Mouse (Mus musculus) embryonic facial prominence, embryonic 12.5 days (tissue): ENCODE results near the gene Chst4. TPM values are rescaled to one million over a fixed set of nuclear protein-coding genes. Genes with fewer than 3 reads are reported as not detected.
A peak's percentile ranks its signal among the peaks of the same experiment; 100 is the strongest.

Experiments
- ATAC-seq: fragments of 200-750 bp; cut with Nextera tagmentation; 2 replicates; pipeline ENCODE4 v1.8.0; 2017; ENCODE audit not compliant: insufficient number of reproducible peaks, insufficient read depth, low FRiP score, low TSS enrichment
- H3K27ac ChIP-seq: fragments of 300-500 bp; sonication (generic); 2 replicates; pipeline ENCODE4 v1.5.1; 2016; ENCODE audit warnings: mild to moderate bottlenecking
- H3K27me3 ChIP-seq: fragments of 300-500 bp; sonication (generic); 2 replicates; pipeline ENCODE4 v1.6.1; 2016; ENCODE audit warnings: mild to moderate bottlenecking, moderate library complexity
- H3K36me3 ChIP-seq: fragments of 300-500 bp; sonication (generic); 2 replicates; pipeline ENCODE4 v1.6.1; 2016; ENCODE audit warnings: mild to moderate bottlenecking
- H3K4me1 ChIP-seq: fragments of 300-500 bp; sonication (generic); 2 replicates; pipeline ENCODE4 v1.6.1; 2016
- H3K4me2 ChIP-seq: fragments of 300-500 bp; sonication (generic); replicated peaks from 2 replicates; pipeline ENCODE4 v1.6.1; 2016; ENCODE audit warnings: mild to moderate bottlenecking, moderate library complexity
- H3K4me3 ChIP-seq: fragments of 300-500 bp; sonication (generic); 2 replicates; pipeline ENCODE4 v1.5.1; 2016; ENCODE audit warnings: mild to moderate bottlenecking
- H3K9ac ChIP-seq: fragments of 300-500 bp; sonication (generic); 2 replicates; pipeline ENCODE4 v1.6.1; 2016; ENCODE audit warnings: mild to moderate bottlenecking, moderate library complexity
- H3K9me3 ChIP-seq: fragments of 300-500 bp; sonication (generic); 2 replicates; pipeline ENCODE4 v1.6.1; 2016; ENCODE audit warnings: mild to moderate bottlenecking, moderate library complexity
- WGBS: fragments of 180-500 bp; shearing (Covaris S2); methylation state at CpG from one replicate; pipeline ENCODE4 v1.1.7; 2016; 5-methylcytosine and 5-hydroxymethylcytosine counted together
- polyA plus RNA-seq: library from polyadenylated mRNA; unstranded; fragments of >200 nt; fragmentation: Nextera tagmentation; extraction: Ambion mirVana; gene quantifications from 2 replicates; pipeline ENCODE4 v1.2.1, GENCODE M21; 2016

Gene Chst4
- not detected in 2 replicates for polyA plus RNA-seq

DNA sequence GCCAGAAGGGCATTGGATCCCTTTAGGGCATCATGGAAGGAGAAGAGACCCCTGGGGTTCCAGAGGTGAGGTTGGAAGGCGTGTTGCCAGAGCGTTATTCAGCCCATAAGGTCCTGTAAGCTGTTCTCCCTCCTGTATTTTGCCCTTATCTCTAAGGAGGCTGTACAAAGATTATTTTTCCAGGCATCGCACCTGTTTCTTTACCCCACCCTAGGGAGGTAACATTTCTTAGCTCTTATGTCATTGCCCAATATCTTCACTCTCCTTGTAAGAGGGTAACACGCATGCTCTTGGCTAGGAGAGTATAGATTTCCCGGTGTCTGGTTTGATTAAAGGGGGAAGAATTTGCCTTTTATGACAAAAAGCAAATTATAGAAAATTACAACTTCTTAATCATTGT, at the start of gene Chst4:
Gene Chst4 (minus strand): TSS at position 82 of the 400 bp plus-strand sequence.
- H3K4me2 ChIP-seq, result no peak within 1 kb of the TSS
- 0 out of 2 replicates have a peak, but pooled peaks cover 6% of the 10 kb centered on the region for H3K27me3 ChIP-seq
- no peak within 1 kb of the TSS for H3K9ac ChIP-seq
- ATAC-seq, result no peak
- WGBS, result 77% methylated on average over 5 of the region's 5 CpGs
- no peaks in the 10 kb centered on the region for H3K36me3 ChIP-seq
- no peaks in the 10 kb centered on the region for H3K4me1 ChIP-seq
- no peaks in the 10 kb centered on the region for H3K9me3 ChIP-seq
- no peak within 1 kb of the TSS for H3K27ac ChIP-seq
- no peak within 1 kb of the TSS for H3K4me3 ChIP-seq

GRCm38 (mm10) chr8:110082416-110083105, 43.0 kb upstream of the Chst4 start:
- Histone ChIP-seq H3K27me3 (no peaks in the 10 kb centered on the region), H3K4me2 (no peak overlapping the region), H3K36me3 (peaks cover 33% of the 10 kb centered on the region), H3K4me3 (no peak overlapping the region), H3K4me1 (peaks cover 6% of the 10 kb centered on the region; the same call in 1 of the 2 replicates), H3K9me3 (no peaks in the 10 kb centered on the region), H3K9ac (no peak overlapping the region), H3K27ac (no peak overlapping the region)
- WGBS, result 74% methylated on average over 11 of the region's 11 CpGs
- ATAC-seq, result no peak

- H3K4me3 ChIP-seq, result peak within 1 kb of the TSS; percentile 78
- H3K9ac ChIP-seq, result peak within 1 kb of the TSS; percentile 67
- ATAC-seq, result peak; percentile 92
- H3K27ac ChIP-seq, result no peak within 1 kb of the TSS
- peaks cover 7% of the 10 kb centered on the region; the same call in 1 of the 2 replicates for H3K36me3 ChIP-seq
- 6% methylated on average over 54 of the region's 54 CpGs for WGBS
- no peaks in the 10 kb centered on the region for H3K9me3 ChIP-seq
- H3K4me2 ChIP-seq, result peak within 1 kb of the TSS; percentile 85
- peaks cover 6% of the 10 kb centered on the region; the same call in 1 of the 2 replicates for H3K4me1 ChIP-seq
- H3K27me3 ChIP-seq, result no peaks in the 10 kb centered on the region
Observed at GRCm38 (mm10) chr8:110079282-110080221, 40.0 kb upstream of the Chst4 start, which contains the start of gene Zfp612. Zfp612 (plus strand) TSS chr8:110079746.

DNA sequence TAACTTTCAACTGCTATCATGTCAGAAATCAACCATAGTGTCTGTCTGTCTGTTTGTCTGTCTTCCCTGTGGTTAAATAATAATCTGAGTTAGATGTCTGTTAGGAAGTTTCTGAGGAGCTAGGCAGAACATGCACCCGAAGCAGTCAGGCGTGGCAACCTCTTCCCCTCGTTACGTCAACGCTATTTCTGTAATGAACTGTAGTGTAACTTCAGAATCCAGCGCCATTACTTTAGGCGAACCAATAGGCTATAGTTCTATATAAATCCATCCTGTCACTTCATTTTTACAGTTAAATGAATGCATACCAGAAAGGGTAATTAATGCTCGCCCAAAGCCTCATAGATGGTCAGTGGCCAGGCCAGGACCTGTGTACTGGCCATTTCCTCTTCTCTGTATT, 35.0 kb upstream of the Chst4 start:
- WGBS, result 77% methylated on average over 8 of the region's 8 CpGs

DNA sequence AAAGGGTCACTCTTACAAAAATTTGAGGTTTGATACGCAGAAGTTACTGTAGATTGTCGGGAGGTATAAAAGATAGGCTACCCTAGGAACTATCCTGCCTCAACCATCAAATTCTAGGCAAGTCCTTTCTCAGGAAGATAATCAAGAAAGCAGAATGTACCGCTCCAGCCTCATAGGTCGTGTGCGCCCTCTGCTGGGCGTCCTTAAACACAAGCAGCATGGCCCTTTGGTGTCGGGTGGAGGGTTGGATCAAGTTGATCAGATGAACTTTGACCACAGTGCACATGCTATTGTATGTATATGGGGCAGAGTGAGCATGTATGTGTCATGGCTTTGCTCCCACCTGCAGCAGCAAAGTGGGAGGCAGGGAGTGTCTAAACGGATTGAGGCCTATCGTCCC, 32.1 kb upstream of the Chst4 start:
- no peaks in the 10 kb centered on the region for H3K27me3 ChIP-seq
- H3K36me3 ChIP-seq, result no peaks in the 10 kb centered on the region
- H3K9ac ChIP-seq, result no peak overlapping the region
- H3K4me2 ChIP-seq, result no peak overlapping the region
- whole genome bisulfite sequencing, result 20% methylated on average over 9 of the region's 9 CpGs
- H3K4me3 ChIP-seq, result no peak overlapping the region
- no peak for ATAC-seq
- H3K27ac ChIP-seq, result no peak overlapping the region
- H3K4me1 ChIP-seq, result no peaks in the 10 kb centered on the region
- no peaks in the 10 kb centered on the region for H3K9me3 ChIP-seq

More for the DNA sequence above, 35.0 kb upstream of the Chst4 start:
- Histone ChIP-seq H3K27me3 (no peaks in the 10 kb centered on the region), H3K9me3 (no peaks in the 10 kb centered on the region), H3K4me3 (no peak overlapping the region), H3K4me2 (no peak overlapping the region), H3K4me1 (no peaks in the 10 kb centered on the region), H3K27ac (no peak overlapping the region), H3K9ac (no peak overlapping the region), H3K36me3 (no peaks in the 10 kb centered on the region)
- ATAC-seq, result no peak

- H3K4me3 ChIP-seq, result no peak overlapping the region
- no peak for ATAC-seq
- H3K4me2 ChIP-seq, result no peak overlapping the region
- H3K9me3 ChIP-seq, result no peaks in the 10 kb centered on the region
- no peaks in the 10 kb centered on the region for H3K27me3 ChIP-seq
- H3K4me1 ChIP-seq, result no peaks in the 10 kb centered on the region
- 83% methylated on average over 4 of the region's 4 CpGs for WGBS
- no peak overlapping the region for H3K9ac ChIP-seq
- no peaks in the 10 kb centered on the region for H3K36me3 ChIP-seq
- H3K27ac ChIP-seq, result no peak overlapping the region
Observed at GRCm38 (mm10) chr8:110069706-110070105, 30.2 kb upstream of the Chst4 start.

DNA sequence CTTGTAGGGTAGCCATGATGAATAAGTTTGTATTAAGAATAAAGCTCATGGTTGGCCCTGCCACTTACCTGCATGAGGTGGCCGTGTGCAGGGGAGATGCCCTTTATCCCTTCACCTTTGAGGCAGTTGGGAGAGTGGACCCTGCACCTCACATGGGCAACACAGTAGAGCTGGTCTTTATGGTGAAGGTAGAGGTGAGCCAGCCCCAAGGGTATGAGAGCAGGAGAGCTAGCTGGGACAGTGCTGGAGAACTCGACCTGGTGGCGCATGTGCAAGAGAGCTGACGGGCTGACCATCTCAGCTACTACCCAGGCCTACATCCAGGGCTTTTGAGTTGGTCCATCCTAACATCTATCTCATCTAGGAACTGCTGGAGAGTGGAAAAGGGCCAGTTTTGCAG, 26.1 kb upstream of the Chst4 start:
- H3K4me3 ChIP-seq, result no peak overlapping the region
- no peaks in the 10 kb centered on the region for H3K9me3 ChIP-seq
- 94% methylated on average over 4 of the region's 4 CpGs for WGBS
- no peaks in the 10 kb centered on the region for H3K4me1 ChIP-seq
- H3K36me3 ChIP-seq, result no peaks in the 10 kb centered on the region
- H3K4me2 ChIP-seq, result no peak overlapping the region
- no peak for ATAC-seq
- H3K27me3 ChIP-seq, result no peaks in the 10 kb centered on the region
- H3K27ac ChIP-seq, result no peak overlapping the region
- H3K9ac ChIP-seq, result no peak overlapping the region

DNA sequence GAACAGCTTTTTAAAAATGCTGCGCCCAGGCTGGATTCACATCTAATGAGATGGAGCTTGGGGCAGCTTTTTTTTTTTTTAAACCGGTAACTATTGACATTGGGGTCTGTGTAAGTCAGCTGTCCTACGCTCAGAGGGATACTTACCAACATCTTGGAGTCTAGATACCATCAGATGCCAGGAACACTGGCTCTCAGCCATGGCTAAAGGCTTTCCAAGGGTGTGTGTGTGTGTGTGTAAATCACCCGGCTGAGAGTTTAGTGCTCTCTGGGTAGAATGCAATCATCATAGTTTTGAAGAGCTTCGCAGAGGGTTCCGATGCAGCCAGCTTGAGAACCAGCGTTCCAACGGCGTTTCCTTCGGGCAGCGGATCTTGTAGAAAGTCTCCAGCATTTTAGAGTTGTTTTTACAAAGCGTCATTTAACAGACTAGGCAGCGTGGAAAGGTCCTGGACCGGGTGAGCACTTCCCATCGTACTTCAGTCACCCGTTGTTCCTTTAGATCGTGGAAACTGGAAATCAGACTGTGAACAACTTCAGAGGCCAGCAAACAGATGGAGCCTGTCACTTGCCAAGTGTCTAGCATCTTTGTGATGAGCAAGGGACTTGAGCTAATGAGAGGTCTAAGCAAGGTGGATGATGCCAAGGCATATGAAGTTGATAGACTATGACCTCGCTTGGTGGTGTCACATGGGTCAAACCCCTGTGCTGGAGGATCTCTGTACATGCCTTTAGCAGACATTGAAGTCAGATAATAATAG, 25.2 kb upstream of the Chst4 start:
- H3K36me3 ChIP-seq, result no peaks in the 10 kb centered on the region
- H3K4me2 ChIP-seq, result no peak overlapping the region
- H3K9ac ChIP-seq, result no peak overlapping the region
- no peaks in the 10 kb centered on the region for H3K4me1 ChIP-seq
- no peak overlapping the region for H3K27ac ChIP-seq
- WGBS, result 91% methylated on average over 18 of the region's 18 CpGs
- ATAC-seq, result no peak
- H3K9me3 ChIP-seq, result no peaks in the 10 kb centered on the region
- H3K4me3 ChIP-seq, result no peak overlapping the region
- no peaks in the 10 kb centered on the region for H3K27me3 ChIP-seq

GRCm38 (mm10) chr8:110064161-110064560, 24.6 kb upstream of the Chst4 start:
- no peaks in the 10 kb centered on the region for H3K36me3 ChIP-seq
- H3K4me2 ChIP-seq, result no peak overlapping the region
- ATAC-seq, result no peak
- no peak overlapping the region for H3K27ac ChIP-seq
- 80% methylated on average over 9 of the region's 9 CpGs for WGBS
- H3K9ac ChIP-seq, result no peak overlapping the region
- no peaks in the 10 kb centered on the region for H3K4me1 ChIP-seq
- H3K27me3 ChIP-seq, result no peaks in the 10 kb centered on the region
- H3K9me3 ChIP-seq, result no peaks in the 10 kb centered on the region
- H3K4me3 ChIP-seq, result no peak overlapping the region

- H3K9ac ChIP-seq, result no peak overlapping the region
Observed at GRCm38 (mm10) chr8:110058207-110058606, 18.7 kb upstream of the Chst4 start.

DNA sequence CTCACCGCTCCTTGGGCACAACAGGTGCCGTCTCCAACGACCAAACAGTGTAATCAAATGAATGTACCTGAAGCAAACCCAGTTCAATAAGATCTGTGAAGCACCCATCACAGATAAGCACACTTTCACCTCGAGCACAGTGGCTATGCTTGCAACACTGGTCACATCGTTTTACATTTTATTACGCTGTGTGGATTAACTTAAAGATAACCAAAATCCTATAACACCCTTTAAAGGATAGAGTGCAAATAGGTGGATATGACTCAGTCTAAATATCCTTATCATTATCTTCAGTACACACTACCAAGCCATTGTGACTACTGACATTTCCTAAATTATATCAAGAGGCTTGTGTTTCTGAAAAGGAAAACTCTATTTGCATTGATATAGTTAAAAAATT, 11.7 kb upstream of the Chst4 start:
- no peak overlapping the region for H3K9ac ChIP-seq
- WGBS, result 80% methylated on average over 6 of the region's 6 CpGs
- H3K27me3 ChIP-seq, result no peaks in the 10 kb centered on the region
- no peak overlapping the region for H3K27ac ChIP-seq
- no peaks in the 10 kb centered on the region for H3K4me1 ChIP-seq
- H3K9me3 ChIP-seq, result no peaks in the 10 kb centered on the region
- no peak overlapping the region for H3K4me2 ChIP-seq
- H3K4me3 ChIP-seq, result no peak overlapping the region
- no peaks in the 10 kb centered on the region for H3K36me3 ChIP-seq
- no peak for ATAC-seq

More at GRCm38 (mm10) chr8:110058207-110058606, 18.7 kb upstream of the Chst4 start:
- no peak overlapping the region for H3K27ac ChIP-seq
- H3K4me2 ChIP-seq, result no peak overlapping the region
- H3K36me3 ChIP-seq, result no peaks in the 10 kb centered on the region
- 77% methylated on average over 8 of the region's 8 CpGs for WGBS
- ATAC-seq, result no peak
- H3K9me3 ChIP-seq, result no peaks in the 10 kb centered on the region
- no peak overlapping the region for H3K4me3 ChIP-seq
- no peaks in the 10 kb centered on the region for H3K4me1 ChIP-seq
- H3K27me3 ChIP-seq, result no peaks in the 10 kb centered on the region
